Mouse (Mus musculus) lung, postnatal 4 days (tissue): ENCODE data around the gene Fras1.

ENCODE experiments used
- DNase-seq, 2 experiments: peaks; one replicate each; pipeline ENCODE4 v3.0.0; 2021

Gene Fras1

DNA sequence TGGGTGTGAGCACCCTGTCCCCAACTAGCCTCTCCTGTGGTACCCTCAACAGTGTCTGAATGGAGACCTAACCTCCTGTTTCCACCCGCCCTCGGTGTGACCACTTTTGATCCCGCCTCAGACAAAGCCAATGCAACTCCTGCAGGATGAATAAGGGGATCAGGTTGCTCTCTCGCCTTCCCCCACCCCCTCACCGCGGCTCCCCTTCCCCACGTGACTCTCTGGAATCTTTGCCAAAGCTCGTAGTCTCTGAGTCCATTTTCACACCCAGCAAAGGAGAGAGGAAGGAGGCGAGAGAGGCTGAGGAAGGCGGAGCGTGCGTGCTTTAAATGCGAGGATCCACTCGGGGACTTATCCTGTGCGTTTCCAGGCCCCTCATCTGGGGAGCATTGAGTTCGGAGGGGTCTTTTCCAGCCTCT, at the start of gene Fras1:
Gene Fras1 (plus strand): TSS at position 389 of the 419 bp plus-strand sequence.
- DNase-seq, result peak; percentile 25 to 36

DNA sequence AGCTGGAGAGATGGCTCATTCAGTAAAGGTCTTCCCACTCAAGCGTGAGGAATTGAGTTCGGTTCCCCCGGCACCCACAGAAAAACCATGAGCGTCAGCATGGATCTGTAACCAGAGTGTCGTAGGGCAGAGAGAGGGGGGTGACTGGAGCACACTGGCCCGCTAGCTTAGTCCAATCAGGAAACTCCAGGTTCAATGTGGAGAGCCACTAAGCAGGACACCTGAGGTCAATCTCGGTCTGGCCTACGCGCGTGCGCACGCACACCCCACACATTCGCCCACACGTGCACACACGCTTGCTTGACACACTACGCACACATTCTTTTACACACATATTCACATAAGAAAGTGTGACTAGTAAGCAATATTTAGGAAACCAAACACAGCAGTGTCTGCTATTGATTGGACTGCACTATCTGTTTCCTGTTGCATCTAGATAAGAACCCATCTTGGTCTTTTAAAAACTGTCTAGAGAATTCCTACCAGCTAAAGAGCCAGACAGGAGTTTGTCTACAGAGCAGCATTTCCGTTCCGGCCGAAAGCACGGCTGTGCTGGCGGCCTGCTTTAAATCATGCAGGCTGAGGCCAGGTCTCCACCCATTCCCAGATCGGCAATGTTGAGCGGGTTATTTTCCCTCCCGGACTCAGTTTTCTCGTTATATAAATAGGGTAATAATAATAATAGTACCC, 42.6 kb upstream of the Fras1 start:
- DNase-seq, result no peak

DNA sequence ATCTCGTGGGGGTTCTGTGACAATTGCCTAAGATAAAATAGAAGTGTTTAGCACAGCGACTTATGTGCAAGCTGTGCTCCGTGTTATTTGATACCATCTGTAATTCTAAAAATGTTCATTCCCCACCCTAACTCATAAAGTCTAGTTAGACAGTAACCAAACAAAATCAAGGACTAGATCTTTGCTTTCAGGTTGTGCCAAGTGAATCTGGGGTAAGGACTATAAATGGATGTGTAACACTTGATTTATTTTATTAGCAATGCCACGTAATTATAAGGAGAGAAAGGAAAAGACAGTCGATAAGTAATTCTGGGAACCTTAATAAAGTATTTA, 42.1 kb upstream of the Fras1 start:
- DNase-seq, result no peak

DNA sequence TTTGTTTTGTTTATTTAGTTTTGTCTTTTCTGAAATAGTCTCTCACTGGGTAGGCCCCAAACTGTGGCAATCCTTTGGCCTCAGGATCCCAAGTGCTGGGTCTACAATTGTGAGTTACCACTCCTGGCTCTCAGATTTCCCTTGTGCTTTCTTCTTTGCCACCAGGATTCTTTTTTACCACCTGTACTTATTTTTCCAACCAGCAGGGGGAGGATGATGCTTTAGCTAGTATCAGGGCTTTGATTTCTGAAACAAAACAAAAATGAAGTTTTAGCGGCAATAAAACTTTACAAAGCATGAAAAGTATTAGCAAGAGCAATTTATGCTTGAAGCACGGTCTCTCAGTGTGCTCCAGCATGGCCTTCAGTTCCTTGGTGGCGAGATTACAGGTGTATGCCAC, 39.8 kb upstream of the Fras1 start:
- no peak for DNase-seq

DNA sequence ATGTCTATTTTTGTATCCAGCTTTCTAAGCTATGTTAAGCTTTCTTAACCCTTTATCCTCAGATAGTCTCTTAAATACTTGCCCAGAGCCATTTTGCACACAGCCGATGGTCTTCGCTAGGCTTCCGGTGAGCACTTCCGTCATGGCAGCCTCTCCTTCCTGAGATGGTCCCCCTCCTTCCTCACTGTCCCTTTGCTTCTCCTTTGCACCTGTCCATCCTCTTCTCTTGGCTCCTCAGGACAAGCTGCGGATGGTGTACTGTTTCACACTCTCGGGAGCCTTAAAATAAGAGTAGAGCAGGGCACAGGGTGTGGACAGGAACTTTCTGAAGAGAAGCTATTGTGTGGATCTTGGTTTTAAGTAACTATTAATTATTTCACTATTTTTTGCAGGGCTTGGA, 33.2 kb upstream of the Fras1 start:
- DNase-seq, result no peak

DNA sequence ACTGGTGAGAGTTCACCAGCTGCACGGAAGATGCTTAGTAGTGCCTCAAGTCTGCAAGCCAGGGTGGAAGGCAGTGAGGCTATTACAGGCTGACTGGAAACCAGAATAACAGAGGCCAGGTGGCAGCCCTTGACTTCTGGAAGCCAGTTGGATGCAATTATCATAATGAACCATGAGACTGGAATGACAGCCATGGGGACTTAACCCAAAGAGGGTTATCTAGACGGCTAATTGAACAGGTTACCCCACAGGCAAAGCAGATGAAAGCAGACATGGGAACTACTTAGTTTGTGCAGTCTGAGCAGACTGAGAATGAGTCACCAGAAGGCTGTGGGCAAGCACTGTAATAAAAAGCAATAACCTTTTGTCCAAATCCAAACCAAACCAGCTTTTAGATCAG, 28.8 kb upstream of the Fras1 start:
- no peak for DNase-seq

DNA sequence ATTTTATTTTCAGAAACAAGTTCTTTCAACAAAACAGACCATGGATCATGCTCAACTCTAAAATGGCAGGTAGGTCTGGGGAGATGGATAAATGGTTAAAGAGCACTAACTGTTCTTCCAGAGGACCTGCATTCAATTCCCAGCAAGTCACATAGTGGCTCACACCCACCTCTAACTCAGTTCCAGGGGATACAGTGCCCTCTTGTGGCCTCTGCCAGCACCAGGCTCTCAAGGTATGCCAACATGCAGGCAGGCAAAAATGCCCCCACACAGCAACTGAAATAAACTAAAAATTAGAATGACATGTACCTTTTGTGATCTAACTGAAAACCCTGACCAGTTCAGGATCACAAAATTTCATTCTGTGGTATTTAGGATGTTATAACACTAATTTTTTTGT, 21.8 kb upstream of the Fras1 start:
- DNase-seq, result no peak

DNA sequence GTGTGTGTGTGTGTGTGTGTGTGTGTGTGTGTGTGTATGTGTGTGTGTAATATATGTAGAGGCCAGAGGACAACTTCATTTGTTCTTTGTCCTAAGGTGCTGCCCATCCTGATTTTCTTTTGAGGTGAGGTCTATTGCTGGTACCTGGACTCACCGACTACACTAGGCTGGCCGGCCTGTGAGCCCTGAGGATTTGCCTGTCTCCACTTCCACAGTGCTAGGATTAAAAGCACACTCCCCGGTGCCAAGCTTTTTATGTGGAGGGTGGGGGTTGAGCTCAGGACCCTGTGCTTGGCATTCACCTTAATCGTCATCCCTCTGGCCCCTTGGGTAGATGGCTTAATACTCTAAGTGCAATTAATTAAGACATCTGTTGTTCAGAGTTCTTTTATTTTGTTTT, 9.8 kb upstream of the Fras1 start:
- no peak for DNase-seq

DNA sequence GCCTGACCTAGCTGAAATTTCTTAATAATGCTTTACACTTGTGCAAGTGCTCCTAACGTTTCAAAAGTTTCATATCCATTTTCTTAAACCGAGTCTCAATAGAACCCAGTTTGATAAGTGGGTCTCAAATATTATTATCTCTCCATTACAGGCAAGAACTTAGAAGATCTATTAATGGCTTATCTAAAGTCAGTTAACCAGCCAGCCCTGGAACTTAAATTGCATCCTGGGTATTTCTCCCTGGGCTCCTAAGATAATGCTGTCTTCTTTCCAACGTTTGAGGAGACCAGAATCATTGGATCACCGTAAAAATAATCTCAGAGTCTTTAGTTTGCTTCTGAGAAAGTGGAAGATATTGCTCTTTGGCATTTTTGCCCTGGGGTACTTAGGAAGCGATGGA, 8.2 kb upstream of the Fras1 start:
- DNase-seq, result no peak

DNA sequence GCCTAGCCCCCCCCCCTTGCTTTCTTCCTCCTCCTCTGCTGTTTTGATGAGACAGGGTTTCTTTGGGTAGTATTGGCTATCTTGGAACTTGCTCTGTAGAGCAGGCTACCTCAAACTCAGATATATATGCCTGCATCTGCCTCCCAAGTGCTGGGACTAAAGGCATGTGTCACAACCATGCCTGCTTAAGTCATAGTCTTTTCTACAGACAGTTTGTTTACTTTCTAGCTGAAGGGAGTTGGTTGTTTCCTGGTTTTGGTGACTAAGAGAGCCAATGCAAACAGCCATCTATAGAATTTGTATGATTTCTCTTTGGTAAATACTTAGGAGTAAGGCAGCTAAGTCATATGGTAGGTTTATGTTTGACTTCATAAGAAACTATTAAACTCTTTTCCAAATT, 6.5 kb upstream of the Fras1 start:
- no peak for DNase-seq

DNA sequence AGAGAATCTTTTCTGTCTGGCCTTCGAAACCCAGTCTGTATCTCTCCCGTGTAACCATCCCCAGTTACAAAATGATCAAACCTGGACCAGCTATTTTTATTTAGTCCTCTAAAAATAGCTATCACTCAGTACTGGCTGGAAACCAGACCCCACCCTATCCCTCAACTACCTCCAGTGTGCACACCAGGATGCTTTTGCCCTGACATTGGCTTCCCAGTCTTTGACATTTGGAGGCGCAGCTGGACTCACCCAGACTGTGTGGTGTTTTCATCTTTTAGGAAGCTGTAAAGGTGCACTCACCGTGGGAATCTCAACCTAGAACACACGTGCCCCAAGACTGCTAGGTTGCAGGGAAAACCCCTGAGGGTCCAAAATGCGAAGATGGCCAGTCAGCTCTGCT, 649 bp upstream of the Fras1 start:
- DNase-seq, result no peak

DNA sequence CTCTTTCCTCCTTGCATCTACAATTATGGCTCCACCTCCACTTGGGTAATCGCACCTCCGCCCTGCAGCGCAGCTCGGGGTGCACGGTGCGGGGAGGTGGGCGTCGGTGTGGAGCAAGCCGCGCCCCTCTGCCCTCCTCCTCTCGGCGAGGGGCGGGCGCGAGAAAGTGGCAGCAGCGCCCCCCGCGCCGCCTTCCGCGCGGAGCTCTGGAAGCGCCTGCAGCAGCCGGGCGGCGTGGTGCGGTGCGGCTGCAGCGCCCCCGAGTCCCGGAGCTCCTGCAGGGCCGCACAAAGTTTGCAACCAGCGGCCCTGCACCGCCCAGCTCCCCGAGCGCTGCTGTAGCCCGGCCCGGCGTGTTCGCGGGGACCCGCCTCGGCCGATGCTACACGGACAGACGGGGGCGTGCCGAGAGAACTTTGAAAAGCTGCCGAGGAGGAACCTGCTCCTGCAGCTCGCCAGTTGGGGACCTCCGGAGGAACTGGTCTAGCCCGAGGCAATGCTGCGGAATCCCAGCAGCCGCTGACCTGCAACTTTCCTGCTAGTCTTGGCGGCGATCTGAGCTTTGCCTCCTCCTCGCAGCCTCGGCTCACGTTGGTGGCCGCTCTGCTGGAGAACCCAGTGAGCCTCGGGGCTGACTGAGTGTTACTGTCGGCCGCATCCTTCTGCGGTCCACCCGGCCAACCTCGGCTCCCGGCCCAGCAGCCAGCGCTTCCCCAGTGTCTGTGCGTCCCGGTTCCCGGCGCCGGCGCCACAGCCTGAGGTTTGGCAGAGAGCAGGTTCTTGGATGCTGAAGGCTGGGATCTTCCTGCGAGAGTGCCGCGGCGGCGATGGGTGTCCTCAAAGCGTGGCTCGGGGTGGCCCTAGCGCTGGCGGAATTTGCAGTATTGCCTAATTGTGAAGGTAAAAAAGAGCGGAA, 489 bp downstream of the Fras1 start:
- peak; percentile 63 to 75 for DNase-seq

DNA sequence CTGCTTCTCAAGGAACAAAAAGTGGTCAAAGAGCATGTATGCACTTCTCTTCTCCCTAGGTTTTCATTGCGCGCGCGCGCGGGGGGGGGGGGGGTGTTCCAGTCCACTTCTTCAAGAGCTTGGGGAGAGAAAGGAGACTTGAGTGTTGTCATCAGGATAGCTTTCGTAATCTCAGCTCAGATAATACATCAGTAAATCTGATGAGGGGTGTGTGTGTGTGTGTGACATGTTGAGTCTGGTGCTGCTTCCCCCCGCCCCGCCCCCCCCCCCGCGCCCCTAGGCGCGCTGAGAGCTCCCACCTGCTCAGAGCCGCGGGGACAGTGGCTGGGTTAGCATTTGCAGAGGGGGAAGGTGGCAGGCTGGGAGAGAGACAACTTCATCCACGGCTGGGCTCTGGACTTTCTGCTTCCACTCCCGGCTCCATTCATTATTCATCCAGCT, 1.7 kb downstream of the Fras1 start:
- no peak for DNase-seq

DNA sequence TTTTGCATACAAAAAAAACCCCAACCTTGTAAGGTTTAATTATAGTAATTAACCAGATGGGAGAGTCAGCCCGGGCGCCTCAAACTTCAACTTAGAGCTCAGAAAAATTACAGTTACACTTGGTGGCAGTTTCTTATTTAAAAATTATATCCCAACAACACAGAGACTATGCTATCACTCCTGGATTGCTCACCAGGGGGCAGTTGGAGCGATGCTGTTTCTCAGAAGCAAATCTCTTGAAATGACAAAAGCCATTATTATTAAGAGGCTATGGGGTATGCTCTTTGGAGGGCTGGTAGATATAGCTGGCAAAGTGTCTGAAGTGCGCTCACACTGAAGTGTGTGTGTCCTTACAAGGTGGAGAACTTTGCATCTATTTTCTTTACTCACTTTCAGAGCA, 2.5 kb downstream of the Fras1 start:
- DNase-seq, result peak in 1 of 2 experiments; percentile 10

DNA sequence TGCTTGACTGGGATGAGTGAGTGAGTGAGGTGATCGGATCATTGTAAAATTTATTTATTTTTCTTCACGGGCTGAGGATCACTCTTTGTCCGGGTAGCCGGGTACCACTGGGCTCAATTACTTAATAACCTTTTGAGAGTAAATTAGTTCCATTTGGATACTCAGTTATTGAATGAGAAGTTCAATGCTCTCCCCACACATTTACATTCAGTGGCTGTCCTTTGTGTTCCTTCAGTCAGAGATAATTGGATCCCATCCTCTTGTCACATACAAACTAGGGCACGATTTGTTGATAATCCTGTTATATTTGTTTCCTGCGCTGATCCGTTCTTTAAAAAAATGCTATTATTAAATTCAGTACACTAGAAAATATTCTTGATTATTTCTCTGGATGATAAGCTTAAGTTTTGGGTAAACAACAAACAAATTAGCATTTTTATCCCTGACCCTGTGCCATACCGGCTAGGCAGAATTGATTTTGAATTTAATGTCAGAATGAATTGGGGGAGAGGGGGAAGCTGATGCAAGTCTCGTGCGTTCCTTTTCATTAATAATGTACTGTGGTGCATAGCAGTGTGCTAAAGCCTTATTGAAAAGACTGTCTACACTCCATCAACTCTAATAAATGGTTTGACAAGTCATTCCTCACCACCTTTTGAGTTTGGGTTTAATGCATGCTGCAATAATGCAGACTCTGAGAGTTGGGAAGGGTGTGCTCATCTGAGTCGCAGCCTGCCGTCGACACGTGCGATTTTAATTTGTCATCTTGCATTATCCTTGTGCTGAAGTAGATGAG, 12.6 kb downstream of the Fras1 start:
- DNase-seq, result no peak

DNA sequence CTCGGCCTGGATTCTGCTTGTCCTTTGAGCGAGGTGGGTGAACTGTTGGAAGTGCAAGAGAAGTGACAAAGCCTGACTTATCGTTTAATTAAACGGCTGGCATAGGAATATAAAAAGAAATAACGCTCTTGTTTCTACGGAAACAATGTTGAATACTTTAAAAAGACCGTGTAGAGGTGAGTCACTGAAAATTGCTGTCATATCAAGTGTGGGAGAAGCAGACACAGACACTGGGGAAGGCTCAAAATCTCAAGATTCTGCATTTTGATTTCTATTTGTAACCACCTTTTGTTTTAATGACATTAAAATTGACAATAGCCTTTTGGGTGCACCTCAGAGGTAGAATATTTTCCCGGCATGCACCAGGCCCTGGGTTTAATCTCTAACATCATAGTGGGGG, 14.6 kb downstream of the Fras1 start:
- no peak for DNase-seq

DNA sequence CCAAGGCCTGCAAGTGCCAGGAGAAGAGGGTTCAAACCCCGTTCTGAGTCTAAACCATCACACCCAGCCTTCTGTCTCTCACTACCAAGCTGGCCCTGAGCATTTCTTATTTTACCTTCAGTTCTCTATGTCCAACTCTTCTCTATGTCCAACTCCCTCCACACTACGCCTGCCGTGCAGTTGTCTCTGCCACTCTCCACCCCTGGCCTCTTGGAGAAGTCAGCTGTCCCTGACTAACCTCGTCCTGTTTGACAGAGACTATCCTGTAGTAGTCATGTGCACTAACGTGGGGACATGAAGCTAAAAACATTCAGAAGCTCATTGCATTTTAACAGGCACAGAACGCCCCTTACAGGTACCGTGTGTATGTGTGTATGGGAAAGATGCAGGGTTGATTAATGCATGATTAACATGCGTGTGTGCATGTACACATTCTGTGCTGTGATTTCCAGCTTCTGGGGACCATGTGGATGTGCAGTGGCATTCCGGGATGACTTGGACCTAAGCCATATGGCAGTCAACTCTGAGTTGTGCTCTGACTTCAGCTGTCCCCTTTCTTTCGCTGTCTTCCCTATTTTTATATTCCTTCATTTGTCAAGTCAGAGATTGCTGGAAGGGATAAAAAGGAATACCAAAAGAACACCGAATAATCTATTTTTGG, 16.3 kb downstream of the Fras1 start:
- DNase-seq, result no peak

DNA sequence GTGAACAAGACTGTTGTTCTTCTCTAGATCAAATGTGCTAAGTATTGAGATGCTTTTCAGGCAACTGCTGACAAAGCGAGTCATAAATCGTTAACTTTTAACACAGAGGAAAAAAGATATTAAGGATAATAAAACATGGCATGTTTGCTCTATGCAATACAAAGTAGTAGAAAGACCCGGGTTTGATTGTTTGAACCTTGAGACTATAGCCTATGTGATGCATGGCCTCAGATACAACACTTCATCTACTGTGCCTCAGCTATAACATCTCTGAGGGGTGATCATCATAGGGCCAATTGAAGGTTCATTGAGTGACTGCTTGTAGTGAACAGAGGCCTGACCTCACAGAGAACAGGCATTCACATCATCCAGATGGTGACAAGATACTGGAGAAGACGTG, 17.3 kb downstream of the Fras1 start:
- DNase-seq, result no peak

DNA sequence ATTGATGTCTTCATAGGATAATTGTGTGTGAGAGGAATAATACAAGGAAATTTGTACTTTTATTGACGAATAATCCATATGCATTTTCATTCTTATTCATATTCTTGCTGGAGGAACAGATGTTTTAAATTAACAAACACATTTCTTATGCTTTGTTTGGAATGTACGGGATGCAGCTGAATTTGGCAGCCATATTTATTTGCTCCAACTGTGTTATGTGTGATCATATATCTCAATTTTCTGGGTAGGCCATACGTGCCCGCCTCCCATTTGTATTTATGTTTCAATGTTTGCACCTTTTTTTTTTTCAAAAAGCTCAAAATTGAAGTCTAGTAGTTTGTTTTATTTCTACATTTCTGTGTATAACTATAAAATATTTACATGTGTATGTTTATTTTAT, 21.2 kb downstream of the Fras1 start:
- no peak for DNase-seq

DNA sequence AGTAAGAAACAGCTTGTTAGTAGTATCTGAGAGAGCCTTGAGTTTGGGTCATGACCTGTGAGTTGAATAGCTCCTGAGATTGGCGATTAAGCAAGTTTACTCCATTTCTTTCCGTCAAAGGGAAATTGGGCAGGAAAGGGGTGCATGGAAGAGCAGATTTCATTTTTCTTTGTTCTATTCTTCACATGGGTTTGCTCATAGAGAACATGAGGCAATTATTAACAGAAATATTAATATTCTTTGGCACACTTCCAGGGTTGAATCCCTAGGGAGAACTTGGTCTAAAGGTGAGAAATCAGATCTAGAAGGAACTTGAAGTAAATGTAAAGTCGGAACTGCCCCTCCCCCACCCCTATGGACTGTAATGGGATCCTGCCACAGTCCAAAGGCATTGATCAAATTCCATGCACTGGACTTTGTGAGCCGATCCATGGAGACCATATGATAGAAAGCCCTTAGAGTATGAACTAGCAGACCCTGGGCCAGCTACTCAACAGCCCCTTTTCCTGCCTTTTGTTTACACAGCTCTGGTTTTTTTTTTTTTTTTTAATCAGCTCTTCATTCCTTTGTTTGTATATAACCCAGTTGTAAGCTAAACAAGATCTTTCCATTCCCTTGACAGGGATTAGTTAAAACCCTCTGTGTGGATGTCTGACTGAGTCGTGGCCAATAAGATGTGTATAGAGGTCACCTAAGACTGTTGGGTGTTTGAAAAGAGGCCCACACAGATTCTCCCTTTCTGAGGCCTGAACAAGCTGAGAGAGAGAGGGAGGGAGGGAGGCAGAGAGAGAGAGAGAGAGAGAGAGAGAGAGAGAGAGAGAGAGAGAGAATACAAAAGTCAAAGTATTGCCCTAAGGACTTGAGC, 22.3 kb downstream of the Fras1 start:
- DNase-seq, result no peak

DNA sequence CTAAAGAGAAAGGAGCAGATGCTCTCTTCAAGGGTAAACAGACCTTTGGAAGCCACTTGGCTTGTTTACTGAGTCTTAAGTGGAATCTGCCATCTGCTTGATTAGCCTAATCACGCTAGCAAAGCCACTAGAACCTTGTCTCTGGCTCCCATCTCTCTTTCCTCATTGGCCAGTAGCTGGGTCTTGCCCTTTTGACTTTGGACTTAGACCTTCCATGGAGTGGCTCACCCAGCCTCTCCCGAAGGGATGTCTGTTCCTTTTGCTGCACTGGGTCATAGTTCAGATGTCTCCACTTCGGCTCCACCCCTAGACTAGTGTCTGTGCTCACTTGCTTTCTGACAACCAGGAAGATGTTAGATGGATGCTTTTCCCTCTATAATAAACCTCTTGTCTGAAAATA, 28.8 kb downstream of the Fras1 start:
- no peak for DNase-seq
